Mouse (Mus musculus): ENCODE measurements around the gene Rab9. TPM values are rescaled to one million over a fixed set of nuclear protein-coding genes. Genes with fewer than 3 reads are reported as not detected.

Rab9 gene
- polyA plus RNA-seq (2015; fragmentation: Nextera tagmentation; extraction: Ambion mirVana): 82.2 and 85.1 TPM in 2 replicates

DNA sequence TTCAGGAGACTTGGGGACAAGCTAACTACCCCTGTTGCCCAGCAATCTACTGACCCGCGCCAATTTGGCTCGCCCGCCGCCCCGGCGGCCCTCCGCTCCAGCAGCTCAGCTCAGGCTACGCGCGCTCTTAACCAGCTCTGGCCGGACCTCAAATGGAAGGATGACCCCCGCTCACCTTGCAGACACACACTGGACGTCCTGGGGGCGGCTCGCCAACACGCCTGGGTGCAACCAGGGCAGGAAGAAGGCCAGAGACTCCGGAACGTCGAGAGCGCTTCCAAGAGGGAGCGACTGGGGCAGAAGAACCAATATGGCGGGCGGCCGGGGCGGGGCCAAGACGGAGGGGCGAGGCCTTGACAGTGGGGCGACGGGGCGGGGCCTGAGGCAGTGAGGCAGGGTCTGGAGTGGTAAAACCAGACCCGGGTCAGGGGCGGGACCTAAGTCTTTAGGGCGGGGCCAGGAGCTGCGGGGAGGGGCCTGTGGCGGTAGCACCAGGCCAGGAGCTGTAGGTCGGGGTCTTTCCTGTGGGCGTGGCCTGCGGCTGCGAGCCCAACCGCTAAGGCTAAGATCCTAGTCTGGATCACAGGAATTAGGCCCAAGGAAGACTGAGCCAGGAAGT is at the start of gene Rab9:
Gene Rab9 (minus strand): TSS at position 503 of the 619 bp plus-strand sequence.
- 9% methylated on average over 33 of the region's 41 CpGs for WGBS
- H3K4me1 ChIP-seq (replicated peaks; ENCODE audit: control insufficient read depth, insufficient read depth): no peaks in the 10 kb centered on the region
- no peaks in the 10 kb centered on the region for H3K27me3 ChIP-seq (ENCODE audit: control insufficient read depth, insufficient read depth, low read length)
- no peak for TF ChIP-seq EP300 (optimal IDR thresholded peaks at IDR 0.05)
- no peak for TF ChIP-seq CTCF (IDR thresholded peaks at IDR 0.05; ENCODE audit: low read depth)
- H3K4me2 ChIP-seq (replicated peaks; ENCODE audit: low read depth): peak within 1 kb of the TSS; percentile 54
- H3K4me3 ChIP-seq (ENCODE audit: low read depth, low read length): peak within 1 kb of the TSS; percentile 60
- ATAC-seq (ENCODE audit: low FRiP score, low TSS enrichment): peak; percentile 97
- no peaks in the 10 kb centered on the region for H3K9me3 ChIP-seq (ENCODE audit: control insufficient read depth, low read length)
- DNase-seq (ENCODE audit: low spot score): peak; percentile 95
- H3K36me3 ChIP-seq (ENCODE audit: control insufficient read depth, insufficient read depth, low read length): no peaks in the 10 kb centered on the region
- peak within 1 kb of the TSS; percentile 91 for H3K27ac ChIP-seq (replicated peaks)
- H3K9ac ChIP-seq (ENCODE audit: low read length): peak within 1 kb of the TSS; percentile 75

DNA sequence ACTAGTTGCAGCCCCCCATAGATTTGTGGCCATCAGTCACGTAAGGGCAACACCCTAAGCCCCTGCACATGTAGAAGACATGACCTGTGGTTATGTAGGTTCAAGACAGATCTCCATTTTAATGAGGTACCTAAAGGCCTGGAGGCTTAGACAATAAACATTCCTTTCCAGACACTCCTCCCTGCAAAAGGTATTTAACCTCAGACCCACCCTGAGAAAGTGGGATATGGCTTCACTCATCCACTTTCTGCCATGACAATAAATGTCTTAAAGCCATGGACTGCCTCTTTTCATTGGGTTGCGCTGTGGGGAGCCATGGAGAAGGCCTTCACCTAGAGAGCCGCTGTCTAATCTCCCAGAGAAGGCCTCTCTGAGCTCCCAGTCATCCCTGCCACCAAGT is 48.5 kb upstream of the Rab9 start:
- 84% methylated on average over 3 of the region's 3 CpGs for WGBS
- Histone ChIP-seq H3K9ac (ENCODE audit: low read length) (no peak overlapping the region), H3K4me3 (ENCODE audit: low read depth, low read length) (no peak overlapping the region), H3K27ac (replicated peaks) (no peak overlapping the region), H3K27me3 (ENCODE audit: control insufficient read depth, insufficient read depth, low read length) (no peaks in the 10 kb centered on the region), H3K36me3 (ENCODE audit: control insufficient read depth, insufficient read depth, low read length) (no peaks in the 10 kb centered on the region), H3K4me2 (replicated peaks; ENCODE audit: low read depth) (no peak overlapping the region), H3K4me1 (replicated peaks; ENCODE audit: control insufficient read depth, insufficient read depth) (no peaks in the 10 kb centered on the region), H3K9me3 (ENCODE audit: control insufficient read depth, low read length) (no peaks in the 10 kb centered on the region)
- ATAC-seq (ENCODE audit: low FRiP score, low TSS enrichment) (no peak), DNase-seq (ENCODE audit: low spot score) (no peak)
- TF ChIP-seq CTCF (IDR thresholded peaks at IDR 0.05; ENCODE audit: low read depth): no peak
- TF ChIP-seq EP300 (optimal IDR thresholded peaks at IDR 0.05): no peak

DNA sequence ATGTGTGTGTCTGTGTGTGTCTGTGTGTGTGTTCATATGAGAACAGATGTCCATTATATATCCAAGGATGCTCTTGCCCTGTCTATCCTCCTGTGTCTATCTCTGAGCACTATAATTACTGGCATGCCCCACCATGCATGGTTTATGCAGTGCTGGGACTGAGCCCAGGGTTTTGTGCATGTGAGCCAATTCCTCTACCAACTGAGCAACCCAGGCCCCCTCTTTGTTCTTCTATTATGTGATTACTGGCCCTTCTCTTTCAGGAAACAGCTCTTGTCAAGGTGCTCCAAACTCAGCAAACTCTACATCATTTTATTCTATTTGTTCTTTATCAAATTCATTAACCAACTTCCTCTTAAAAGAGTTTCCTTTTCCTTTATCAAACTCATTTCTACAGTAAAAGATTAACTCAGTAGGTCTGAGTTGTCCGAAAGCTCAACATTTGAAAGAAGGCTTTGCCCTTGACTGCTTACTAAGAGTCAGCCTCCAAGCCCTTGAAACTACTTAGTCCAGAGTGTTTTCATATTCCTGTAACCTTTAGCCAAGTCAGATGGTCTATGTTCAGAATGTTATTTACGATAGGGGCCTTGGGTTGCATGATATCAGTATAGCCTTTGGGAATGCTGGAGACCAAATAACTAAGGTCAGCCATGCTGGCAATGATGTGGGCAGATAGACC is 46.1 kb upstream of the Rab9 start:
- DNase-seq (ENCODE audit: low spot score) (no peak), ATAC-seq (ENCODE audit: low FRiP score, low TSS enrichment) (peak; percentile 90)
- Histone ChIP-seq H3K36me3 (ENCODE audit: control insufficient read depth, insufficient read depth, low read length) (no peaks in the 10 kb centered on the region), H3K9ac (ENCODE audit: low read length) (no peak overlapping the region), H3K4me2 (replicated peaks; ENCODE audit: low read depth) (no peak overlapping the region), H3K4me1 (replicated peaks; ENCODE audit: control insufficient read depth, insufficient read depth) (no peaks in the 10 kb centered on the region), H3K27ac (replicated peaks) (0 out of 2 replicates have a peak overlapping the region, but pooled peaks have one; percentile 49), H3K4me3 (ENCODE audit: low read depth, low read length) (no peak overlapping the region), H3K27me3 (ENCODE audit: control insufficient read depth, insufficient read depth, low read length) (no peaks in the 10 kb centered on the region), H3K9me3 (ENCODE audit: control insufficient read depth, low read length) (no peaks in the 10 kb centered on the region)
- 65% methylated on average over 2 of the region's 2 CpGs for WGBS
- TF ChIP-seq CTCF (IDR thresholded peaks at IDR 0.05; ENCODE audit: low read depth): no peak
- TF ChIP-seq EP300 (optimal IDR thresholded peaks at IDR 0.05): no peak

DNA sequence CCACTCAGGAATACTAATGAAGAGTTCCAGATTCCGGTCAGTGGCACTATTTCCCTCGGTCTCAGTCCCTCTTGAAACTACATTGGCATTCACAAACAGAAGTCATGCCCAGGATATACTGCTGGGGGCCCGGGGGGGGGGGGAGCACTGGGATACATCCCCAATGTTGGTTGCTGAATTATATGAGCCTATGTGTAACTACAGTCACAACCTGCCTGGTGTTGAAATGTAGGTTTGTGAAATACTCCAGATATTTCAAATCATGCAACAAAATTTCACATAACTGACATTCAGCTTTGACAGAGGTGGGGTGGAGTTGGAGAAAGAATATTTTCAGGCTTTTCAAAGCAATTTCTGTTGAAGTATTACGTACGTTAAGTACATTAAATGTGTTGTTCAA is 41.1 kb upstream of the Rab9 start:
- no peak overlapping the region for H3K9ac ChIP-seq (ENCODE audit: low read length)
- H3K36me3 ChIP-seq (ENCODE audit: control insufficient read depth, insufficient read depth, low read length): no peaks in the 10 kb centered on the region
- H3K27me3 ChIP-seq (ENCODE audit: control insufficient read depth, insufficient read depth, low read length): no peaks in the 10 kb centered on the region
- 84% methylated on average over 5 of the region's 5 CpGs for WGBS
- no peaks in the 10 kb centered on the region for H3K9me3 ChIP-seq (ENCODE audit: control insufficient read depth, low read length)
- no peak overlapping the region for H3K4me3 ChIP-seq (ENCODE audit: low read depth, low read length)
- no peaks in the 10 kb centered on the region for H3K4me1 ChIP-seq (replicated peaks; ENCODE audit: control insufficient read depth, insufficient read depth)
- H3K27ac ChIP-seq (replicated peaks): no peak overlapping the region
- no peak for ATAC-seq (ENCODE audit: low FRiP score, low TSS enrichment)
- no peak for DNase-seq (ENCODE audit: low spot score)
- TF ChIP-seq EP300 (optimal IDR thresholded peaks at IDR 0.05): no peak
- TF ChIP-seq CTCF (IDR thresholded peaks at IDR 0.05; ENCODE audit: low read depth): no peak
- no peak overlapping the region for H3K4me2 ChIP-seq (replicated peaks; ENCODE audit: low read depth)

DNA sequence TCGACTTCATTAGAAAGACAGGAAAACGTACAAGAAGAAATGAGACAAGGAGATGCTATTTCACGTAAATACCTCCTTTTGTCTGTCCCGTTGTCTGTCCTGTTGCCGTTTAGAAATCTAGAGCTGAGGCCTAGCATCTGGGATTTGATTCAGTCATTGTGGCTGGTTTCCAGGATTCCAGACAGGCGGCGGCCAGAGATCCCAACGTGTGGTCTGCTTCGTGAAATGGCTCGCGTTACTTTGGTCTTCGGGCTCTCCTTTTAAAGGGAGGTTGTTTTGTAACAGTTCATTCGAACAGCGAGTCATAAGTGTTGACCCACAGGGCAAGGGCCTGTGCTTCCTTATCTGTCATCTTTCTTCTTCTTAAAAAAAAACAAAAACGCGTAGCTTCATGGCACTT is 38.7 kb upstream of the Rab9 start, which contains the start of gene Tceanc:
Gene Tceanc (minus strand): TSS at position 223 of the 400 bp plus-strand sequence.
- TF ChIP-seq CTCF (IDR thresholded peaks at IDR 0.05; ENCODE audit: low read depth): no peak
- TF ChIP-seq EP300 (optimal IDR thresholded peaks at IDR 0.05): no peak
- no peak within 1 kb of the TSS for H3K4me3 ChIP-seq (ENCODE audit: low read depth, low read length)
- no peaks in the 10 kb centered on the region for H3K27me3 ChIP-seq (ENCODE audit: control insufficient read depth, insufficient read depth, low read length)
- no peak within 1 kb of the TSS for H3K9ac ChIP-seq (ENCODE audit: low read length)
- ATAC-seq (ENCODE audit: low FRiP score, low TSS enrichment) (no peak), DNase-seq (ENCODE audit: low spot score) (no peak)
- no peaks in the 10 kb centered on the region for H3K36me3 ChIP-seq (ENCODE audit: control insufficient read depth, insufficient read depth, low read length)
- H3K9me3 ChIP-seq (ENCODE audit: control insufficient read depth, low read length): no peaks in the 10 kb centered on the region
- no peaks in the 10 kb centered on the region for H3K4me1 ChIP-seq (replicated peaks; ENCODE audit: control insufficient read depth, insufficient read depth)
- no peak within 1 kb of the TSS for H3K27ac ChIP-seq (replicated peaks)
- H3K4me2 ChIP-seq (replicated peaks; ENCODE audit: low read depth): no peak within 1 kb of the TSS
- WGBS: 52% methylated on average over 16 of the region's 16 CpGs

DNA sequence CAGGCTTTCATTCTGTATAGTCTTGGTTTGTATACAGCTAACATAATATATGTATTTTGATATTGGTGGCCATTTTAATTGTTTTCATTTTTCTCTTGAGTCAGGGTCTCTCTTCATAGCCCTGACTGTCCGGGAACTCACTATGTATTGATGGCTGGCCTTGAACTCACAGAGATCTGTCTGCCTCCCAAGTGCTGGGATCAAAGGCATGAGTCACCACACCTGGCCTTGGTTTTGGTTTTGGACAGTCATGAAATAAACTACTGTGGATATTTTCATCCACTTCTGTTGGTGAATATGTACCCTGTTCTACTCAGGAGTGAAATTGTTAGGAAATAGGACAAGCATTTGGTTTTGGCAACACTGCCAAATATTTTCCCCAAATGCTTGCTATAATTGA is 37.0 kb upstream of the Rab9 start:
- Histone ChIP-seq H3K4me2 (replicated peaks; ENCODE audit: low read depth) (no peak overlapping the region), H3K9ac (ENCODE audit: low read length) (no peak overlapping the region), H3K4me1 (replicated peaks; ENCODE audit: control insufficient read depth, insufficient read depth) (no peaks in the 10 kb centered on the region), H3K4me3 (ENCODE audit: low read depth, low read length) (no peak overlapping the region), H3K9me3 (ENCODE audit: control insufficient read depth, low read length) (no peaks in the 10 kb centered on the region), H3K27me3 (ENCODE audit: control insufficient read depth, insufficient read depth, low read length) (no peaks in the 10 kb centered on the region), H3K36me3 (ENCODE audit: control insufficient read depth, insufficient read depth, low read length) (no peaks in the 10 kb centered on the region), H3K27ac (replicated peaks) (no peak overlapping the region)
- DNase-seq (ENCODE audit: low spot score): no peak
- TF ChIP-seq EP300 (optimal IDR thresholded peaks at IDR 0.05) (no peak), CTCF (IDR thresholded peaks at IDR 0.05; ENCODE audit: low read depth) (no peak)
- no peak for ATAC-seq (ENCODE audit: low FRiP score, low TSS enrichment)
- WGBS: 88% methylated on average over 1 of the region's 1 CpGs
